Mouse (Mus musculus) CH12.LX (cell line): Measurements from ENCODE around the gene Tent5c. TPM values are rescaled to one million over a fixed set of nuclear protein-coding genes. Genes with fewer than 3 reads are reported as not detected.

ENCODE experiments used
- DNase-seq: peaks from one replicate; pipeline ENCODE4 v3.0.0-alpha.2; 2013; ENCODE audit errors: extremely low read depth
- H3K27ac ChIP-seq: 2 replicates; pipeline ENCODE4 v1.5.1; 2012; ENCODE audit warnings: low read depth, mild to moderate bottlenecking, control low read depth, moderate library complexity; ENCODE audit not compliant: insufficient read depth
- H3K27me3 ChIP-seq: replicated peaks from 2 replicates; pipeline ENCODE3; 2012; ENCODE audit warnings: inconsistent platforms
- H3K36me3 ChIP-seq, 2 experiments: replicated peaks in 1 of 2; 2 replicates each; pipeline versions ENCODE3 to v1.6.1; 2012; ENCODE audit warnings: inconsistent platforms in 1 of 2, low read length in 1 of 2, mild to moderate bottlenecking in 1 of 2, mixed read lengths in 1 of 2, moderate library complexity in 1 of 2; ENCODE audit not compliant: control insufficient read depth in 1 of 2, insufficient read depth in 1 of 2
- H3K4me1 ChIP-seq, 2 experiments: 2 replicates each; pipeline ENCODE4 v1.6.1; 2012; ENCODE audit warnings: inconsistent platforms in 1 of 2, moderate library complexity in 1 of 2; ENCODE audit not compliant: insufficient read depth in 2 of 2, control insufficient read depth in 1 of 2
- H3K4me2 ChIP-seq: 2 replicates; pipeline ENCODE4 v1.6.1; 2012; ENCODE audit warnings: low read depth, mild to moderate bottlenecking, control low read depth; ENCODE audit not compliant: poor library complexity, insufficient read depth, severe bottlenecking
- H3K4me3 ChIP-seq, 3 experiments: fragments of 150-350 bp in 1 of 3; sonication (generic) in 1 of 3; replicated peaks in 1 of 3; 2 replicates each; pipeline versions ENCODE3 to v1.5.1; 2011 to 2012; ENCODE audit warnings: low read depth in 2 of 3, low read length in 2 of 3, mild to moderate bottlenecking in 2 of 3, moderate library complexity in 2 of 3, control low read depth in 1 of 3, improper control_type of control experiment in 1 of 3, inconsistent platforms in 1 of 3, mixed read lengths in 1 of 3; ENCODE audit not compliant: poor library complexity in 1 of 3
- H3K79me2 ChIP-seq: replicated peaks from 2 replicates; pipeline ENCODE4 v1.6.1; 2012; ENCODE audit warnings: mild to moderate bottlenecking, moderate library complexity; ENCODE audit not compliant: control insufficient read depth, poor library complexity, insufficient read depth, severe bottlenecking; ENCODE audit errors: extremely low read depth
- H3K9ac ChIP-seq: 2 replicates; pipeline ENCODE4 v1.6.1; 2012; ENCODE audit warnings: low read depth, mild to moderate bottlenecking, control low read depth, moderate library complexity; ENCODE audit not compliant: insufficient read depth
- H3K9me3 ChIP-seq: replicated peaks from 2 replicates; pipeline ENCODE3; 2012; ENCODE audit warnings: low read length, inconsistent platforms, mixed read lengths
- BHLHE40 ChIP-seq: IDR thresholded peaks from 2 replicates; pipeline ENCODE4 v1.6.1; 2011; ENCODE audit warnings: mild to moderate bottlenecking, low read depth, low read length, improper control_type of control experiment
- CHD1 ChIP-seq: IDR thresholded peaks from 2 replicates; pipeline ENCODE4 v1.6.1; 2012; ENCODE audit warnings: low read depth, low read length, improper control_type of control experiment, inconsistent platforms
- CHD2 ChIP-seq: IDR thresholded peaks from 2 replicates; pipeline ENCODE4 v1.6.1; 2011; ENCODE audit warnings: low read length, improper control_type of control experiment
- E2F4 ChIP-seq: IDR thresholded peaks from 2 replicates; pipeline ENCODE4 v1.6.1; 2011; ENCODE audit warnings: low read depth, low read length, improper control_type of control experiment; ENCODE audit not compliant: insufficient replicate concordance
- ELF1 ChIP-seq: IDR thresholded peaks from 2 replicates; pipeline ENCODE4 v1.6.1; 2014; ENCODE audit warnings: low read depth, mild to moderate bottlenecking, inconsistent platforms, low read length, improper control_type of control experiment
- EP300 ChIP-seq: IDR thresholded peaks from 2 replicates; pipeline ENCODE4 v1.6.1; 2011; ENCODE audit warnings: low read length, improper control_type of control experiment
- HCFC1 ChIP-seq: IDR thresholded peaks from 2 replicates; pipeline ENCODE4 v1.6.1; 2012; ENCODE audit warnings: low read depth, mild to moderate bottlenecking, inconsistent platforms, low read length, improper control_type of control experiment
- IRF4 ChIP-seq: IDR thresholded peaks from 2 replicates; pipeline ENCODE4 v1.6.1; 2014; ENCODE audit warnings: low read depth, mild to moderate bottlenecking, inconsistent platforms, low read length, improper control_type of control experiment
- JUND ChIP-seq: conservative IDR thresholded peaks from 2 replicates; pipeline ENCODE4 v1.6.1; 2011; ENCODE audit warnings: low read depth, low read length, improper control_type of control experiment
- KAT2A ChIP-seq: IDR thresholded peaks from 2 replicates; pipeline ENCODE4 v1.6.1; 2012; ENCODE audit warnings: low read length, improper control_type of control experiment, inconsistent platforms; ENCODE audit not compliant: insufficient replicate concordance
- MAX ChIP-seq: IDR thresholded peaks from 2 replicates; pipeline ENCODE4 v1.6.1; 2011; ENCODE audit warnings: low read length, improper control_type of control experiment
- MAZ ChIP-seq: IDR thresholded peaks from 2 replicates; pipeline ENCODE4 v1.6.1; 2012; ENCODE audit warnings: low read depth, mild to moderate bottlenecking, inconsistent platforms, low read length, improper control_type of control experiment, moderate library complexity
- MXI1 ChIP-seq: IDR thresholded peaks from 2 replicates; pipeline ENCODE4 v1.6.1; 2011; ENCODE audit warnings: mild to moderate bottlenecking, low read depth, low read length, improper control_type of control experiment
- MYC ChIP-seq: IDR thresholded peaks from 2 replicates; pipeline ENCODE4 v1.6.1; 2011; ENCODE audit warnings: low read depth, mild to moderate bottlenecking, improper control_type of control experiment, low read length
- POLR2AphosphoS2 ChIP-seq: IDR thresholded peaks from 2 replicates; pipeline ENCODE4 v1.6.1; 2011; ENCODE audit warnings: low read depth, low read length, improper control_type of control experiment
- RCOR1 ChIP-seq: conservative IDR thresholded peaks from 2 replicates; pipeline ENCODE4 v1.6.1; 2012; ENCODE audit warnings: low read depth, mild to moderate bottlenecking, inconsistent platforms, low read length, improper control_type of control experiment
- SIN3A ChIP-seq: IDR thresholded peaks from 2 replicates; pipeline ENCODE4 v1.6.1; 2012; ENCODE audit warnings: low read length, improper control_type of control experiment, inconsistent platforms
- SMC3 ChIP-seq: IDR thresholded peaks from 2 replicates; pipeline ENCODE4 v1.6.1; 2011; ENCODE audit warnings: low read depth, low read length, improper control_type of control experiment
- TBP ChIP-seq: conservative IDR thresholded peaks from 2 replicates; pipeline ENCODE4 v1.6.1; 2011; ENCODE audit warnings: low read depth, low read length, improper control_type of control experiment
- TCF12 ChIP-seq: IDR thresholded peaks from 2 replicates; pipeline ENCODE4 v1.6.1; 2014; ENCODE audit warnings: low read depth, mild to moderate bottlenecking, inconsistent platforms, low read length, improper control_type of control experiment
- UBTF ChIP-seq: IDR thresholded peaks from 2 replicates; pipeline ENCODE4 v1.6.1; 2012; ENCODE audit warnings: low read depth, mild to moderate bottlenecking, inconsistent platforms, low read length, improper control_type of control experiment, moderate library complexity
- USF1 ChIP-seq: IDR thresholded peaks from 2 replicates; pipeline ENCODE4 v1.6.1; 2014; ENCODE audit warnings: low read depth, mild to moderate bottlenecking, inconsistent platforms, low read length, improper control_type of control experiment
- ZNF384 ChIP-seq: IDR thresholded peaks from 2 replicates; pipeline ENCODE4 v1.6.1; 2012; ENCODE audit warnings: low read depth, low read length, improper control_type of control experiment, inconsistent platforms
- dilution Hi-C: fragments of 300-500 bp; cut with MboI; formaldehyde crosslinking; loops from 2 replicates; pipeline ENCODE4 v1.14.3; 2020; ENCODE audit warnings: low sequenced_read_pairs; ENCODE audit not compliant: extremely low pct_unique_long_range_greater_than_20kb, extremely low pct_ligation_motif_present
- in situ Hi-C: fragments of 300-500 bp; cut with MboI; formaldehyde crosslinking; loops from 3 replicates; pipeline ENCODE4 v1.14.3; 2019; ENCODE audit warnings: low sequenced_read_pairs, low pct_ligation_motif_present, low pct_unique_long_range_greater_than_20kb, mixed read lengths
- polyA plus RNA-seq: library from polyadenylated mRNA; unstranded; fragments of >175 nt; gene quantifications from 2 replicates; pipeline ENCODE4 v1.2.1, GENCODE M21; 2012; ENCODE audit warnings: low read depth; ENCODE audit not compliant: insufficient read length
- total RNA-seq, 2 experiments: library from RNA; depleted of rRNA; stranded (reverse); fragments of 300-350 nt in 1 of 2; fragments of >200 nt in 1 of 2; gene quantifications; 2 replicates each; pipeline ENCODE4 v1.2.3; 2012 to 2014

The Tent5c gene
- total and polyA plus RNA-seq, 3 experiments, result 10.6 to 18.7 (median 12.3) TPM

DNA sequence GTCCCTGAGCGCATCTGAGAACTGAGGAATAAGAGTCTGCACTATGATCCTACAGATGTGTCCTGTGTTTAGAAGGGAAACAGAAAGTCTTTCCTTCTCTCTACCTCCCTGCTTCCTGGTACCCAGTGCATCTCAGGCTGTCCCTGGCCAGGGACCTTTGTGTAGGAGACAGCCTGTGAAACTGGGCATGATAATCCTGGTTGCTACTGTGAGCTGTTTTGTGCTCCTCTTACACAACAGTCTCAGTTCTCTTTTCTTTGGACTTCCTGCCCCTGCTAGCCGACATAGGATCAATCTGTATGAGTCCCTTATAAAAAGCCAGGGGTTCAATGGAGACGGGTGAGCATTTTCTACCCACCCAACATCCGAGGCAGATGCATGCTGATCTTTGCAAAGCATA is 57.4 kb downstream of the Tent5c start:
- no peaks in the 10 kb centered on the region for H3K79me2 ChIP-seq
- DNase-seq, result no peak
- H3K27me3 ChIP-seq, result no peaks in the 10 kb centered on the region
- no peak overlapping the region for H3K4me2 ChIP-seq
- H3K9me3 ChIP-seq, result no peaks in the 10 kb centered on the region
- H3K4me1 ChIP-seq, result peaks cover 13 to 62% of the 10 kb centered on the region in 2 experiments
- no peak overlapping the region for H3K9ac ChIP-seq
- H3K4me3 ChIP-seq, result no peak overlapping the region
- in situ Hi-C loops (no loop called here), dilution Hi-C loops (no loop called here)
- no peak overlapping the region for H3K27ac ChIP-seq
- TF ChIP-seq MYC (no peak), EP300 (peak; percentile 21; the same call in 1 of the 2 replicates), POLR2AphosphoS2 (no peak), MAX (no peak), TBP (no peak), CHD2 (no peak), TCF12 (no peak), JUND (no peak), USF1 (no peak), SIN3A (no peak), IRF4 (peak; percentile 54; the same call in 1 of the 2 replicates), MXI1 (no peak)
- TF ChIP-seq, all 38 proteins: peak for 2
- no peaks in the 10 kb centered on the region for H3K36me3 ChIP-seq

DNA sequence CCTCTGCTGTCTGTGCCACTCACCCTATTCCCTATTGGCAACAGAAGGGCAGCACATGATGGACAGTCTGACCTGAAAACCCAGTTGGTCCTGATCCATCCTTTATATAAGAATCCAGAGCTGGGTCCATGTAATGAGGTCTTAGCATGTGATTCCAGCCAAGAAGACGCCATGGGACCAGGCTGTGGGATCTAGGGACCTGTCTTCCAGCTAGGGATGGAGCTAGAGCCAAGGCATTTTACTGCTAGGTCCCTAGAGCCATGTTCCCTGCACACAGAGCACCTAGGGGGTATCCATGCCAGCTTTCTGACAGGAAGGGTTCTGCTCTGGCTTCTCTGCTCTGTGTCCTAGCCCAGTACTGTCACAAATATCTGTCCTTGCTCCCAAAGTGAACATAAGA is 58.4 kb downstream of the Tent5c start:
- dilution Hi-C loops, result no loop called here

More for the DNA sequence above, 58.4 kb downstream of the Tent5c start:
- no peaks in the 10 kb centered on the region for H3K36me3 ChIP-seq
- H3K9ac ChIP-seq, result no peak overlapping the region
- TF ChIP-seq BHLHE40, result no peak
- no peak for TF ChIP-seq KAT2A
- no peak for TF ChIP-seq MAZ
- TF ChIP-seq RCOR1, result no peak
- TF ChIP-seq CHD1, result no peak
- TF ChIP-seq ZNF384, result no peak
- TF ChIP-seq ELF1, result no peak
- TF ChIP-seq TBP, result no peak
- TF ChIP-seq E2F4, result no peak
- no peak for TF ChIP-seq UBTF
- no peak for TF ChIP-seq SMC3
- no peak for TF ChIP-seq SIN3A
- TF ChIP-seq HCFC1, result no peak
- TF ChIP-seq IRF4, result no peak
- no peak for DNase-seq
- H3K4me2 ChIP-seq, result no peak overlapping the region
- no peaks in the 10 kb centered on the region for H3K27me3 ChIP-seq
- H3K4me3 ChIP-seq, result no peak overlapping the region
- peaks cover 15 to 66% of the 10 kb centered on the region in 2 experiments for H3K4me1 ChIP-seq
- no peaks in the 10 kb centered on the region for H3K79me2 ChIP-seq
- no peak overlapping the region for H3K27ac ChIP-seq
- in situ Hi-C loops, result no loop called here
- H3K9me3 ChIP-seq, result no peaks in the 10 kb centered on the region
